Mouse (Mus musculus) liver, embryonic 14.5 days (tissue): ENCODE data around the gene Ltbp2. TPM values are rescaled to one million over a fixed set of nuclear protein-coding genes. Genes with fewer than 3 reads are reported as not detected.

Source experiments
- ATAC-seq: fragments of 200-750 bp; cut with Nextera tagmentation; 2 replicates; pipeline ENCODE4 v1.8.0; 2017; ENCODE audit warnings: moderate number of reproducible peaks, mild to moderate bottlenecking, moderate library complexity; ENCODE audit not compliant: insufficient read depth
- DNase-seq, 3 experiments: peaks; one replicate each; pipeline ENCODE4 v3.0.0-alpha.2; 2012 to 2013; ENCODE audit warnings: low read depth in 3 of 3, low spot score in 3 of 3
- H3K27ac ChIP-seq: fragments of 300-500 bp; sonication (generic); 2 replicates; pipeline ENCODE4 v1.5.1; 2014; ENCODE audit warnings: moderate library complexity, mild to moderate bottlenecking, control low read depth, inconsistent platforms
- H3K27me3 ChIP-seq: fragments of 300-500 bp; sonication (generic); 2 replicates; pipeline ENCODE4 v1.6.1; 2014; ENCODE audit warnings: mild to moderate bottlenecking, low read length, moderate library complexity; ENCODE audit not compliant: control insufficient read depth, insufficient read depth
- H3K36me3 ChIP-seq: fragments of 300-500 bp; sonication (generic); replicated peaks from 2 replicates; pipeline ENCODE4 v1.6.1; 2014; ENCODE audit warnings: low read depth; ENCODE audit not compliant: control insufficient read depth, insufficient read depth
- H3K4me1 ChIP-seq, 2 experiments: fragments of 200-500 bp in 1 of 2; fragments of 300-500 bp in 1 of 2; sonication (generic) in 1 of 2; replicated peaks; 2 replicates each; pipeline ENCODE4 v1.6.1; 2012 to 2014; ENCODE audit warnings: antibody characterized with exemption in 1 of 2, inconsistent platforms in 1 of 2, low read length in 1 of 2; ENCODE audit not compliant: control insufficient read depth in 2 of 2, insufficient read depth in 2 of 2
- H3K4me2 ChIP-seq: fragments of 300-500 bp; sonication (generic); 2 replicates; pipeline ENCODE4 v1.6.1; 2014; ENCODE audit warnings: low read depth, mild to moderate bottlenecking, control low read depth, moderate library complexity
- H3K4me3 ChIP-seq, 2 experiments: fragments of 200-500 bp in 1 of 2; fragments of 300-500 bp in 1 of 2; sonication (generic) in 1 of 2; 2 replicates each; pipeline ENCODE4 v1.5.1; 2012 to 2014; ENCODE audit warnings: low read depth in 2 of 2, low read length in 2 of 2, mild to moderate bottlenecking in 2 of 2, control low read depth in 1 of 2, inconsistent platforms in 1 of 2, moderate library complexity in 1 of 2; ENCODE audit not compliant: insufficient read depth in 1 of 2
- H3K9ac ChIP-seq: fragments of 300-500 bp; sonication (generic); replicated peaks from 2 replicates; pipeline ENCODE4 v1.6.1; 2014; ENCODE audit warnings: mild to moderate bottlenecking, control low read depth, moderate library complexity
- H3K9me3 ChIP-seq: fragments of 300-500 bp; sonication (generic); 2 replicates; pipeline ENCODE4 v1.6.1; 2016; ENCODE audit warnings: low read length, mixed read lengths; ENCODE audit not compliant: control insufficient read depth
- CTCF ChIP-seq: IDR thresholded peaks from 2 replicates; pipeline ENCODE4 v1.5.1; 2016; ENCODE audit warnings: antibody characterized with exemption, low read depth, control low read depth
- EP300 ChIP-seq: IDR thresholded peaks from 2 replicates; pipeline ENCODE4 v1.6.1; 2016; ENCODE audit warnings: antibody characterized with exemption, low read depth
- WGBS: fragments of 180-500 bp; shearing (Covaris S2); extraction: QIAGEN DNeasy Blood & Tissue Kit; methylation state at CpG from one replicate; pipeline ENCODE4 v1.1.7; 2014; ENCODE audit not compliant: insufficient replicate concordance; 5-methylcytosine and 5-hydroxymethylcytosine counted together
- polyA plus RNA-seq, 2 experiments: library from polyadenylated mRNA; depleted of rRNA in 1 of 2; stranded (reverse) in 1 of 2; unstranded in 1 of 2; fragments of >200 nt; fragmentation: Nextera tagmentation in 1 of 2; extraction: Ambion mirVana in 1 of 2; gene quantifications; 2 replicates each; pipeline versions ENCODE4 v1.2.1 to v1.2.3; 2012 to 2014

The Ltbp2 gene
- polyA plus RNA-seq, 2 experiments, result 0.08 to 0.21 TPM

- no peak for ATAC-seq
These were observed 52.1 kb downstream of the Ltbp2 start for GRCm38 (mm10) chr12:84824203-84824602.

GRCm38 (mm10) chr12:84823601-84824000 lies 52.7 kb downstream of the Ltbp2 start:
- H3K27ac ChIP-seq, result no peak overlapping the region
- no peaks in the 10 kb centered on the region for H3K27me3 ChIP-seq
- 67% methylated on average over 7 of the region's 7 CpGs for WGBS
- no peak overlapping the region for H3K4me3 ChIP-seq
- H3K4me2 ChIP-seq, result no peak overlapping the region
- H3K9me3 ChIP-seq, result no peaks in the 10 kb centered on the region
- DNase-seq, result no peak
- no peak overlapping the region for H3K9ac ChIP-seq
- H3K36me3 ChIP-seq, result no peaks in the 10 kb centered on the region
- ATAC-seq, result no peak
- H3K4me1 ChIP-seq, result peaks cover 18 to 24% of the 10 kb centered on the region in 2 experiments
- TF ChIP-seq CTCF (no peak), EP300 (no peak)

More at GRCm38 (mm10) chr12:84824203-84824602, 52.1 kb downstream of the Ltbp2 start:
- Histone ChIP-seq H3K27ac (no peak overlapping the region), H3K4me1 (peaks cover 12 to 18% of the 10 kb centered on the region in 2 experiments), H3K27me3 (peaks cover 3% of the 10 kb centered on the region; the same call in 1 of the 2 replicates), H3K4me2 (no peak overlapping the region), H3K36me3 (no peaks in the 10 kb centered on the region), H3K9ac (no peak overlapping the region), H3K4me3 (no peak overlapping the region), H3K9me3 (no peaks in the 10 kb centered on the region)
- TF ChIP-seq CTCF (no peak), EP300 (no peak)
- 46% methylated on average over 5 of the region's 5 CpGs for WGBS
- no peak for DNase-seq

- DNase-seq, result peak; percentile 85
- 62% methylated on average over 13 of the region's 13 CpGs for WGBS
- Histone ChIP-seq H3K27ac (peak overlapping the region; percentile 96), H3K36me3 (no peaks in the 10 kb centered on the region), H3K9ac (peak overlapping the region; percentile 61), H3K4me1 (peaks cover 21 to 32% of the 10 kb centered on the region in 2 experiments), H3K4me3 (no peak overlapping the region), H3K9me3 (no peaks in the 10 kb centered on the region), H3K4me2 (peak overlapping the region; percentile 50), H3K27me3 (no peaks in the 10 kb centered on the region)
- TF ChIP-seq EP300 (peak; percentile 93), CTCF (no peak)
- peak; percentile 99 for ATAC-seq
These were observed 56.8 kb downstream of the Ltbp2 start for GRCm38 (mm10) chr12:84819236-84820168.

GRCm38 (mm10) chr12:84818496-84818895 lies 57.8 kb downstream of the Ltbp2 start:
- ATAC-seq (no peak), DNase-seq (peak; percentile 29 to 42 (median 35))
- H3K4me2 ChIP-seq, result peak overlapping the region; percentile 50
- TF ChIP-seq CTCF (peak; percentile 71), EP300 (no peak)
- H3K4me3 ChIP-seq, result no peak overlapping the region
- peaks cover 21 to 32% of the 10 kb centered on the region in 2 experiments for H3K4me1 ChIP-seq
- H3K27ac ChIP-seq, result peak overlapping the region; percentile 96
- H3K36me3 ChIP-seq, result no peaks in the 10 kb centered on the region
- no peaks in the 10 kb centered on the region for H3K9me3 ChIP-seq
- H3K9ac ChIP-seq, result no peak overlapping the region; the same call in 1 of the 2 replicates
- 62% methylated on average over 4 of the region's 4 CpGs for WGBS
- no peaks in the 10 kb centered on the region for H3K27me3 ChIP-seq

GRCm38 (mm10) chr12:84814663-84815325 lies 61.5 kb downstream of the Ltbp2 start:
- 65% methylated on average over 3 of the region's 3 CpGs for WGBS
- H3K9ac ChIP-seq, result no peak overlapping the region
- no peak overlapping the region for H3K4me3 ChIP-seq
- no peak overlapping the region for H3K4me2 ChIP-seq
- TF ChIP-seq EP300 (no peak), CTCF (no peak)
- H3K27me3 ChIP-seq, result no peaks in the 10 kb centered on the region
- no peaks in the 10 kb centered on the region for H3K36me3 ChIP-seq
- DNase-seq (no peak), ATAC-seq (no peak)
- H3K4me1 ChIP-seq, result peaks cover 15 to 20% of the 10 kb centered on the region in 2 experiments
- H3K27ac ChIP-seq, result no peak overlapping the region
- H3K9me3 ChIP-seq, result no peaks in the 10 kb centered on the region
